Mouse (Mus musculus): Measurements from ENCODE around the gene Zfp990. TPM values are rescaled to one million over a fixed set of nuclear protein-coding genes. Genes with fewer than 3 reads are reported as not detected.
"Not testable (repeated sequence)": the region's sequence is repeated elsewhere in the genome, so short reads cannot be mapped to it uniquely, and the experiment has no call there.

Gene Zfp990
- polyA plus RNA-seq, 1 experiment from 2014 or later, result 0.16 TPM

DNA sequence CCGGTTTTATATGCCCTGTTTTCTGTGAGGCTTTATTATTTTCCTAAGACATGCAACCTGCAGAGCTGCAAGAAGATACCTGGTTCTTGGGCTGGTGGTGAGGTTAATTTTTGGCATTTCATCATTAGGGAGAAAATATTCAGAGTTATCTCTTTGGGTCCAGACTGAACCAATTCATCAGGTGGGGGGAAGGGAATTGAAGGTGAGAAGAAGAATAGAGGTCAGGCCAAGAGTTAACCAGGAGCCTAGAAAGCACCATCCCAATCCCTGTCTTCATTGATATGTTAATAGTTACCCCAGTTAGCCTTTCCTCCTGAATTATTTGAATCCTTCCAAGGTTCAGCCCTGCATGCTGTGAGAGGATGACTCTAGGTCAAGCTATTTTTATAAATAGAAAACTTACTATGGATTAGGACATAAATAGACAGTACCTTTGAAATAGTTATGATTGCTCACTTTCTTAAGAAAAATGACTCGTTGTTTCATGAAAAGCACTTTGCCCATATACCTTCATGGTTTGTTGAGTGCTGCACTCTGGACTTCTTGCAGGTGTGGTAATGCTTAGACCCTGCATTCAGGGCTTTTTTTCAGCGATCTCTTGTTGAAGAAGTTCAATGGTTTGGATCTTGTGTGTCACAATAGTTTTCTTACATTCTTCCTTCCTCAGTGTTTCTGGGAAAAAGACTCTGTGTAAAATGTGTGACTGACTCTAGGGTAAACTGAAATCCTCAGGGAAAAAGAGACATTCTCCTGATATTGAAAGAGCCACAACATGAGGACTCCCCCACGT is 5.4 kb downstream of the Zfp990 start:
- H3K27me3 ChIP-seq (ENCODE audit: control insufficient read depth, insufficient read depth, low read length); H3K4me2 ChIP-seq; H3K27ac ChIP-seq (ENCODE audit: low read depth, low read length); H3K36me3 ChIP-seq (ENCODE audit: control insufficient read depth, insufficient read depth, low read length); H3K4me1 ChIP-seq (ENCODE audit: control insufficient read depth, insufficient read depth, low read length); H3K9me3 ChIP-seq (replicated peaks; ENCODE audit: control insufficient read depth, low read length); H3K4me3 ChIP-seq (ENCODE audit: low read depth, low read length); ATAC-seq (replicated peaks; ENCODE audit: insufficient number of reproducible peaks, low FRiP score, low TSS enrichment); H3K9ac ChIP-seq (ENCODE audit: low read depth, low read length): not testable (repeated sequence)
- WGBS (ENCODE audit: insufficient replicate concordance), result 70% methylated on average over 4 of the region's 4 CpGs

- 40% methylated on average over 1 of the region's 1 CpGs for WGBS (ENCODE audit: insufficient replicate concordance)
- not testable (repeated sequence) for H3K9me3 ChIP-seq (replicated peaks; ENCODE audit: control insufficient read depth, low read length); H3K9ac ChIP-seq (ENCODE audit: low read depth, low read length); H3K4me3 ChIP-seq (ENCODE audit: low read depth, low read length); H3K36me3 ChIP-seq (ENCODE audit: control insufficient read depth, insufficient read depth, low read length); H3K4me1 ChIP-seq (ENCODE audit: control insufficient read depth, insufficient read depth, low read length); H3K4me2 ChIP-seq; H3K27ac ChIP-seq (ENCODE audit: low read depth, low read length); ATAC-seq (replicated peaks; ENCODE audit: insufficient number of reproducible peaks, low FRiP score, low TSS enrichment); H3K27me3 ChIP-seq (ENCODE audit: control insufficient read depth, insufficient read depth, low read length)
These were observed 6.8 kb downstream of the Zfp990 start for GRCm38 (mm10) chr4:145517391-145517790.

GRCm38 (mm10) chr4:145543861-145544260 is 33.3 kb downstream of the Zfp990 start:
- H3K4me3 ChIP-seq (ENCODE audit: low read depth, low read length); H3K9ac ChIP-seq (ENCODE audit: low read depth, low read length); ATAC-seq (replicated peaks; ENCODE audit: insufficient number of reproducible peaks, low FRiP score, low TSS enrichment); H3K27me3 ChIP-seq (ENCODE audit: control insufficient read depth, insufficient read depth, low read length); H3K4me1 ChIP-seq (ENCODE audit: control insufficient read depth, insufficient read depth, low read length); H3K27ac ChIP-seq (ENCODE audit: low read depth, low read length); H3K4me2 ChIP-seq; H3K36me3 ChIP-seq (ENCODE audit: control insufficient read depth, insufficient read depth, low read length): not testable (repeated sequence)
- 73% methylated on average over 5 of the region's 5 CpGs for WGBS (ENCODE audit: insufficient replicate concordance)
- H3K9me3 ChIP-seq (replicated peaks; ENCODE audit: control insufficient read depth, low read length), result peaks cover 10% of the 10 kb centered on the region

GRCm38 (mm10) chr4:145545106-145545505 is 34.5 kb downstream of the Zfp990 start:
- 17% methylated on average over 2 of the region's 2 CpGs for WGBS (ENCODE audit: insufficient replicate concordance)
- not testable (repeated sequence) for H3K4me3 ChIP-seq (ENCODE audit: low read depth, low read length); H3K4me2 ChIP-seq; H3K27ac ChIP-seq (ENCODE audit: low read depth, low read length); H3K27me3 ChIP-seq (ENCODE audit: control insufficient read depth, insufficient read depth, low read length); H3K4me1 ChIP-seq (ENCODE audit: control insufficient read depth, insufficient read depth, low read length); ATAC-seq (replicated peaks; ENCODE audit: insufficient number of reproducible peaks, low FRiP score, low TSS enrichment); H3K9ac ChIP-seq (ENCODE audit: low read depth, low read length); H3K36me3 ChIP-seq (ENCODE audit: control insufficient read depth, insufficient read depth, low read length)
- H3K9me3 ChIP-seq (replicated peaks; ENCODE audit: control insufficient read depth, low read length), result peaks cover 10% of the 10 kb centered on the region

GRCm38 (mm10) chr4:145545734-145546349 is 35.3 kb downstream of the Zfp990 start:
- H3K4me2 ChIP-seq; H3K27ac ChIP-seq (ENCODE audit: low read depth, low read length); H3K36me3 ChIP-seq (ENCODE audit: control insufficient read depth, insufficient read depth, low read length); H3K4me1 ChIP-seq (ENCODE audit: control insufficient read depth, insufficient read depth, low read length); H3K4me3 ChIP-seq (ENCODE audit: low read depth, low read length); H3K9ac ChIP-seq (ENCODE audit: low read depth, low read length); H3K27me3 ChIP-seq (ENCODE audit: control insufficient read depth, insufficient read depth, low read length): not testable (repeated sequence)
- H3K9me3 ChIP-seq (replicated peaks; ENCODE audit: control insufficient read depth, low read length), result peaks cover 13% of the 10 kb centered on the region
- WGBS (ENCODE audit: insufficient replicate concordance), result 66% methylated on average over 6 of the region's 6 CpGs
- 0 out of 2 replicates have a peak, but pooled peaks have one; percentile 31 for ATAC-seq (replicated peaks; ENCODE audit: insufficient number of reproducible peaks, low FRiP score, low TSS enrichment)

DNA sequence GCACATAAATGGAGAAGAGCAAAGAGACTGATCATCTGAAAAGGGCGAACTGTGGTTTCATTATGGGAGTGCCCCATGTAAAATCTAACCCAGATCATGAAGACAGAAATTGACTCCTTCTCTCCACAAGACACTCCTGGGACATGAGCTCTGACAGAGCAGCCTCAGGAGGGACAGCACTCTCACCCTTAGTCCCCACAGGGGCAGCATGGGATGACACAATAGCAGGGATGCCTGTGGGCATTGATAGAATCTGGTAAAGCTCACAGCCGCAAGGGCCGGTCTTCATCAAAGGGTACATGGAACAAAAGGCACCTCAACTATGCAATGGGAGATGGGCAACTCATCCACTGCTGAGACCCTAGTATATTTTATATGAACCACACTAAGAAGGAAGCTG is 35.9 kb downstream of the Zfp990 start:
- H3K27ac ChIP-seq (ENCODE audit: low read depth, low read length); H3K27me3 ChIP-seq (ENCODE audit: control insufficient read depth, insufficient read depth, low read length); H3K4me1 ChIP-seq (ENCODE audit: control insufficient read depth, insufficient read depth, low read length); H3K9ac ChIP-seq (ENCODE audit: low read depth, low read length); H3K4me3 ChIP-seq (ENCODE audit: low read depth, low read length); ATAC-seq (replicated peaks; ENCODE audit: insufficient number of reproducible peaks, low FRiP score, low TSS enrichment); H3K4me2 ChIP-seq; H3K36me3 ChIP-seq (ENCODE audit: control insufficient read depth, insufficient read depth, low read length): not testable (repeated sequence)
- peaks cover 14% of the 10 kb centered on the region for H3K9me3 ChIP-seq (replicated peaks; ENCODE audit: control insufficient read depth, low read length)
- WGBS (ENCODE audit: insufficient replicate concordance), result 86% methylated on average over 3 of the region's 3 CpGs

- no peaks in the 10 kb centered on the region for H3K27me3 ChIP-seq (ENCODE audit: control insufficient read depth, insufficient read depth, low read length)
- H3K4me1 ChIP-seq (ENCODE audit: control insufficient read depth, insufficient read depth, low read length), result no peaks in the 10 kb centered on the region
- H3K4me3 ChIP-seq (ENCODE audit: low read depth, low read length), result no peak overlapping the region
- H3K9me3 ChIP-seq (replicated peaks; ENCODE audit: control insufficient read depth, low read length), result peaks cover 11% of the 10 kb centered on the region
- no peak for ATAC-seq (replicated peaks; ENCODE audit: insufficient number of reproducible peaks, low FRiP score, low TSS enrichment)
- WGBS (ENCODE audit: insufficient replicate concordance), result 76% methylated on average over 1 of the region's 1 CpGs
- H3K9ac ChIP-seq (ENCODE audit: low read depth, low read length), result no peak overlapping the region
- no peaks in the 10 kb centered on the region for H3K36me3 ChIP-seq (ENCODE audit: control insufficient read depth, insufficient read depth, low read length)
- H3K4me2 ChIP-seq, result no peak overlapping the region
- H3K27ac ChIP-seq (ENCODE audit: low read depth, low read length), result no peak overlapping the region
These were observed 46.1 kb downstream of the Zfp990 start for GRCm38 (mm10) chr4:145556680-145557079.

DNA sequence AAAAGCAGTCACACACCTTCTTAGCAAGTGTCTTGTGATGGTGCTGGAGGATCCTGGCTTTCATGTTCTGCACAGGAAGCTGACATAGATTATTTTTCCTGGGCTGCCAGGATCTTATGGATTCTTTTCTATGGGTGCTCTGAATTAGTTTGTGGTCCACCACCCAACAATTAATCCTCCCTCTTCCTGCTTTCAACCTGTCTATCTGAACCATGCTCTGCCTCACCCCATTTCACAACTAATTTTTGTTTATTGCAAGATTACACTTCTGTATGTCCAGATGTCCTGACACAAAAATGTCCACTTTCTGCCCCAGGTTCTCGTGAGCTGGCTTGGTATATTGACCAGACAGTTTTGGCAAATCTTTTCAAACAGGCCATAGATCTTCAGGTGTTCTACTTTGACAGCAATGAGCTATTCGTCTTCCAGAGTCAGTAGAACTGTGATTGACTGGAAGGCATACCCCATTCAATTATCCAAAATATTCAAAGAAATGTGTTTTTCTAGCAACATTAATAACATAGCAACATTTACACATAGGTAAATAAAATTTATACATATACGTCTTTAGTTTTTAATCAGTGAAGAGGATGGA is 49.0 kb downstream of the Zfp990 start:
- no peak for ATAC-seq (replicated peaks; ENCODE audit: insufficient number of reproducible peaks, low FRiP score, low TSS enrichment)
- Histone ChIP-seq H3K27ac (ENCODE audit: low read depth, low read length) (no peak overlapping the region), H3K4me2 (no peak overlapping the region), H3K4me1 (ENCODE audit: control insufficient read depth, insufficient read depth, low read length) (no peaks in the 10 kb centered on the region), H3K9me3 (replicated peaks; ENCODE audit: control insufficient read depth, low read length) (peaks cover 18% of the 10 kb centered on the region), H3K36me3 (ENCODE audit: control insufficient read depth, insufficient read depth, low read length) (no peaks in the 10 kb centered on the region), H3K4me3 (ENCODE audit: low read depth, low read length) (no peak overlapping the region), H3K9ac (ENCODE audit: low read depth, low read length) (no peak overlapping the region), H3K27me3 (ENCODE audit: control insufficient read depth, insufficient read depth, low read length) (no peaks in the 10 kb centered on the region)
- 40% methylated on average over 3 of the region's 3 CpGs for WGBS (ENCODE audit: insufficient replicate concordance)
